Comparison of ENCODE assay signal across 24 mouse cellular contexts in the genomic region with DNA sequence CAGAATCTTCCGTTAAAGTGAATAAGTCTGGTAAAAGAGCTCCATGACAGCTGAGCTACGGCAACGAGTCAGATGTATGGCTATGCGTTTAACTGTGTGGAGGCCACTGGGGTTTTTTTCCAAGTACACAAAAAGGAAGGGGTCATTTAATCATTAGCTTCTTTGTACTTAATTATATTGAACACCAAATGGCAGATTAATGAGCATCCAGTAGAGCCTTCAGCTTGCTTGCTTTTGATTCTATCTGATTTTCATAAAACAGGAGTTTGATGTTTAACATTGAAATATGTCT. TPM values are rescaled to one million over a fixed set of nuclear protein-coding genes. Genes with fewer than 3 reads are reported as not detected.
DNase-seq lines count a peak whose midpoint lies in the region; ATAC-seq lines count a peak whose summit lies in the region.
"Had no signal": no experiment of that assay in that cellular context is flagged by ENCODE, and none has a peak within 500 bp of the region (broad histone marks: within the 10 kb centered on the region; RNA-seq: fewer than 3 reads in every experiment).

No protein-coding gene starts in this region.

- ATAC-seq in intestine, embryonic 16.5 days: no peak
- ATAC-seq in intestine, embryonic 15.5 days: no peak
- peak; percentile 52 for ATAC-seq in kidney, embryonic 15.5 days (replicated peaks; ENCODE audit: low FRiP score)
- ATAC-seq in neural tube, embryonic 12.5 days (ENCODE audit: low FRiP score, low read depth): peak; percentile 59; the same call in 1 of the 2 replicates
- ATAC-seq: activated CD4-positive, CD25-positive, alpha-beta regulatory T cell, adult 4 months; CD4-positive, CD25-positive, alpha-beta regulatory T cell, adult 4 months; forebrain, embryonic 13.5 days; Patski had no signal

- H3K9me3 ChIP-seq in intestine, embryonic 16.5 days (ENCODE audit: control insufficient read depth, low read length): no peaks in the 10 kb centered on the region
- H3K9me3 ChIP-seq in intestine, embryonic 15.5 days: no peaks in the 10 kb centered on the region
- no peaks in the 10 kb centered on the region for H3K9me3 ChIP-seq in kidney, embryonic 15.5 days (replicated peaks)
- H3K9me3 ChIP-seq in neural tube, embryonic 12.5 days: no peaks in the 10 kb centered on the region
- H3K9me3 ChIP-seq: embryonic facial prominence, embryonic 10.5 days; embryonic facial prominence, embryonic 12.5 days; forebrain, embryonic 13.5 days; forebrain, embryonic 15.5 days had no signal

- peak overlapping the region; percentile 32; the same call in 1 of the 2 replicates for H3K4me2 ChIP-seq in intestine, embryonic 16.5 days (ENCODE audit: low read depth, low read length)
- no peak overlapping the region for H3K4me2 ChIP-seq in intestine, embryonic 15.5 days (replicated peaks)
- no peak overlapping the region for H3K4me2 ChIP-seq in kidney, embryonic 15.5 days
- H3K4me2 ChIP-seq in neural tube, embryonic 12.5 days (replicated peaks): no peak overlapping the region
- H3K4me2 ChIP-seq: embryonic facial prominence, embryonic 12.5 days; forebrain, embryonic 13.5 days; forebrain, embryonic 15.5 days had no signal

- H3K9ac ChIP-seq in intestine, embryonic 16.5 days (ENCODE audit: low read depth, low read length): no peak overlapping the region
- H3K9ac ChIP-seq in intestine, embryonic 15.5 days: no peak overlapping the region
- no peak overlapping the region for H3K9ac ChIP-seq in kidney, embryonic 15.5 days
- no peak overlapping the region for H3K9ac ChIP-seq in neural tube, embryonic 12.5 days
- H3K9ac ChIP-seq: embryonic facial prominence, embryonic 12.5 days; forebrain, embryonic 13.5 days; forebrain, embryonic 15.5 days had no signal

- no peaks in the 10 kb centered on the region for H3K36me3 ChIP-seq in intestine, embryonic 16.5 days (ENCODE audit: control insufficient read depth, insufficient read depth, low read length)
- no peaks in the 10 kb centered on the region for H3K36me3 ChIP-seq in intestine, embryonic 15.5 days
- no peaks in the 10 kb centered on the region for H3K36me3 ChIP-seq in kidney, embryonic 15.5 days
- H3K36me3 ChIP-seq in neural tube, embryonic 12.5 days: no peaks in the 10 kb centered on the region
- H3K36me3 ChIP-seq: embryonic facial prominence, embryonic 10.5 days; embryonic facial prominence, embryonic 12.5 days; forebrain, embryonic 15.5 days; G1E had no signal

- H3K27ac ChIP-seq in intestine, embryonic 16.5 days (ENCODE audit: low read length): no peak overlapping the region; the same call in 1 of the 2 replicates
- H3K27ac ChIP-seq in intestine, embryonic 15.5 days: no peak overlapping the region
- H3K27ac ChIP-seq in kidney, embryonic 15.5 days: peak overlapping the region; percentile 28; the same call in 1 of the 2 replicates
- H3K27ac ChIP-seq in neural tube, embryonic 12.5 days: no peak overlapping the region
- H3K27ac ChIP-seq: embryonic facial prominence, embryonic 10.5 days; embryonic facial prominence, embryonic 12.5 days; forebrain, embryonic 13.5 days; forebrain, embryonic 15.5 days had no signal

- no peak for DNase-seq in kidney, postnatal 4 days
- DNase-seq in neural tube, embryonic 10.5 days (ENCODE audit: extremely low spot score, low spot score): no peak
- DNase-seq: adrenal gland, adult 8-10 months; adrenal gland, postnatal 14 days; adrenal gland, postnatal 36 days; B cell, adult 2 months; cerebellum, adult 11-12 months; cerebellum, adult 2 months; cerebellum, adult 9-10 months; cerebellum, postnatal 10 days; cerebellum, postnatal 25 days had no signal

- H3K4me1 ChIP-seq in intestine, embryonic 16.5 days (ENCODE audit: control insufficient read depth, insufficient read depth, low read length): no peaks in the 10 kb centered on the region
- no peaks in the 10 kb centered on the region for H3K4me1 ChIP-seq in intestine, embryonic 15.5 days (replicated peaks)
- 0 out of 2 replicates have a peak, but pooled peaks cover 5% of the 10 kb centered on the region for H3K4me1 ChIP-seq in kidney, embryonic 15.5 days
- H3K4me1 ChIP-seq in neural tube, embryonic 12.5 days: peaks cover 5% of the 10 kb centered on the region; the same call in 1 of the 2 replicates
- H3K4me1 ChIP-seq: embryonic facial prominence, embryonic 10.5 days; embryonic facial prominence, embryonic 12.5 days had no signal

- no peak overlapping the region for H3K4me3 ChIP-seq in intestine, embryonic 16.5 days (ENCODE audit: low read length)
- no peak overlapping the region for H3K4me3 ChIP-seq in intestine, embryonic 15.5 days (replicated peaks)
- H3K4me3 ChIP-seq in kidney, embryonic 15.5 days (replicated peaks): no peak overlapping the region
- no peak overlapping the region for H3K4me3 ChIP-seq in neural tube, embryonic 12.5 days
- H3K4me3 ChIP-seq: embryonic facial prominence, embryonic 10.5 days; embryonic facial prominence, embryonic 12.5 days; forebrain, embryonic 13.5 days; forebrain, embryonic 15.5 days had no signal

- H3K27me3 ChIP-seq in intestine, embryonic 16.5 days (replicated peaks; ENCODE audit: control insufficient read depth, insufficient read depth, low read length): no peaks in the 10 kb centered on the region
- no peaks in the 10 kb centered on the region for H3K27me3 ChIP-seq in intestine, embryonic 15.5 days (replicated peaks)
- no peaks in the 10 kb centered on the region for H3K27me3 ChIP-seq in kidney, embryonic 15.5 days
- H3K27me3 ChIP-seq in neural tube, embryonic 12.5 days (replicated peaks): no peaks in the 10 kb centered on the region
- H3K27me3 ChIP-seq: CH12.LX; embryonic facial prominence, embryonic 12.5 days; forebrain, embryonic 13.5 days; forebrain, embryonic 15.5 days; Patski had no signal

- 43% methylated on average over 4 of the region's 4 CpGs for WGBS in intestine, embryonic 16.5 days
- WGBS in intestine, embryonic 15.5 days: 42% methylated on average over 4 of the region's 4 CpGs
- WGBS in kidney, embryonic 15.5 days: 43% methylated on average over 4 of the region's 4 CpGs
- WGBS in neural tube, embryonic 12.5 days: 24% methylated on average over 4 of the region's 4 CpGs

RNA-seq across cellular contexts. Expression of gene Cfap299, which starts 47.6 kb away (rescaled TPM):
- 0.27 and 0.49 TPM in 2 replicates for polyA plus RNA-seq in intestine, embryonic 16.5 days (2015; fragmentation: Nextera tagmentation; extraction: Ambion mirVana)
- 0.46 and 0.59 TPM in 2 replicates for polyA plus RNA-seq in intestine, embryonic 15.5 days (2015; fragmentation: Nextera tagmentation; extraction: Ambion mirVana)
- 0.26 and 0.61 TPM in 2 replicates for polyA plus RNA-seq in kidney, embryonic 15.5 days (2015; fragmentation: Nextera tagmentation; extraction: Ambion mirVana)
- polyA plus RNA-seq in neural tube, embryonic 12.5 days (2016; fragmentation: Nextera tagmentation; extraction: Ambion mirVana): 0.53 and 0.59 TPM in 2 replicates
- polyA plus RNA-seq: activated CD4-positive, CD25-positive, alpha-beta regulatory T cell, adult 4 months; CD4-positive, CD25-positive, alpha-beta regulatory T cell, adult 4 months; G1E had no signal

Comparison
In these comparisons a context has a peak if more than half of its experiments do, and no peak if none do; other contexts are left out.
1. ATAC-seq: peak in kidney, embryonic 15.5 days (single experiment) and neural tube, embryonic 12.5 days (single experiment); none in intestine, embryonic 16.5 days (single experiment) and intestine, embryonic 15.5 days (single experiment).